Mouse (Mus musculus) lung, postnatal 0 days (tissue): Measurements from ENCODE around the gene Zfp131.

Experiments used
- CTCF ChIP-seq: IDR thresholded peaks from 2 replicates; pipeline ENCODE4 v1.5.1; 2016; ENCODE audit warnings: antibody characterized with exemption, mild to moderate bottlenecking
- EP300 ChIP-seq: IDR thresholded peaks from 2 replicates; pipeline ENCODE4 v1.6.1; 2016; ENCODE audit warnings: antibody characterized with exemption, mild to moderate bottlenecking, control low read depth

GRCm38 (mm10) chr13:119808937-119809336 is 18.2 kb upstream of the Zfp131 start:
- TF ChIP-seq CTCF (no peak), EP300 (no peak)
